In the genomic region with DNA sequence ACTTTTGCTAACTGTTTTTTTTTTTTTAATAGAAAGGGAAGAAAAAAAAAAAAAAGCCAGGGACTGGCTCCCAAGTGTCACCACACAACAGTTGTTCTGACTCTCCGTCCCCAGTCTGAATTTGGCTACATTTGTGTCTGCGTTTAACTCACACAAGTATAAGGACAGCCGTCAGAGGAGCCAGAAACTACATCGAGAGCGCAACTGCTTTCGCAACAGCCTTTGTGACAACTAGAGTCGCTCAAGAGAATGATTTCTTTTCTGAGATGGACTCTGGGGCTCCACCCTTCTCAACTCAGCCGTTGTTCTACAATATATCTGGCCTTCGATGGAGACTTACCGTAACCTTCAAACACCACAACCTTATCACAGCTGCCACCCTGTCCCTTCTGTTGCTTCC, we compare ENCODE assay signal across 16 mouse cellular contexts.
DNase-seq lines count a peak whose midpoint lies in the region; ATAC-seq lines count a peak whose summit lies in the region.
"Had no signal": no experiment of that assay in that cellular context is flagged by ENCODE, and none has a peak within 500 bp of the region (broad histone marks: within the 10 kb centered on the region; RNA-seq: fewer than 3 reads in every experiment).

No protein-coding gene starts in this region.

- no peak for ATAC-seq in embryonic facial prominence, embryonic 14.5 days (ENCODE audit: low read depth)
- ATAC-seq in liver, embryonic 16.5 days (ENCODE audit: low read depth): no peak
- no peak for ATAC-seq in stomach, embryonic 16.5 days (ENCODE audit: insufficient read depth, low FRiP score)
- ATAC-seq: inflammation-experienced regulatory T-cells, adult 6 months had no signal

- WGBS in embryonic facial prominence, embryonic 14.5 days: 83% methylated on average over 10 of the region's 10 CpGs
- 85% methylated on average over 10 of the region's 10 CpGs for WGBS in embryonic facial prominence, embryonic 10.5 days
- WGBS in liver, embryonic 16.5 days (ENCODE audit: insufficient replicate concordance): 23% methylated on average over 10 of the region's 10 CpGs
- 45% methylated on average over 10 of the region's 10 CpGs for WGBS in stomach, embryonic 16.5 days

- no peak overlapping the region for H3K9ac ChIP-seq in embryonic facial prominence, embryonic 14.5 days (ENCODE audit: low read depth, low read length)
- H3K9ac ChIP-seq in liver, embryonic 16.5 days (ENCODE audit: low read depth, low read length): no peak overlapping the region
- no peak overlapping the region for H3K9ac ChIP-seq in stomach, embryonic 16.5 days (ENCODE audit: low read length)

- no peaks in the 10 kb centered on the region for H3K36me3 ChIP-seq in embryonic facial prominence, embryonic 14.5 days (ENCODE audit: control insufficient read depth, insufficient read depth, low read length)
- no peaks in the 10 kb centered on the region for H3K36me3 ChIP-seq in embryonic facial prominence, embryonic 10.5 days (replicated peaks)
- no peaks in the 10 kb centered on the region for H3K36me3 ChIP-seq in liver, embryonic 16.5 days (ENCODE audit: control insufficient read depth, insufficient read depth)
- no peaks in the 10 kb centered on the region for H3K36me3 ChIP-seq in stomach, embryonic 16.5 days (ENCODE audit: control insufficient read depth, insufficient read depth, low read length)

- no peaks in the 10 kb centered on the region for H3K9me3 ChIP-seq in embryonic facial prominence, embryonic 14.5 days (ENCODE audit: control insufficient read depth, low read length)
- no peaks in the 10 kb centered on the region for H3K9me3 ChIP-seq in embryonic facial prominence, embryonic 10.5 days
- H3K9me3 ChIP-seq in liver, embryonic 16.5 days (replicated peaks; ENCODE audit: control insufficient read depth, low read length): no peaks in the 10 kb centered on the region
- H3K9me3 ChIP-seq in stomach, embryonic 16.5 days (replicated peaks; ENCODE audit: control insufficient read depth, low read length): no peaks in the 10 kb centered on the region
- H3K9me3 ChIP-seq: megakaryocyte, embryonic 14.5 days had no signal

- H3K4me1 ChIP-seq in embryonic facial prominence, embryonic 14.5 days (ENCODE audit: control insufficient read depth, insufficient read depth, low read length): peaks cover 10% of the 10 kb centered on the region
- H3K4me1 ChIP-seq in embryonic facial prominence, embryonic 10.5 days: peaks cover 24% of the 10 kb centered on the region
- peaks cover 10% of the 10 kb centered on the region for H3K4me1 ChIP-seq in liver, embryonic 16.5 days (ENCODE audit: control insufficient read depth, low read depth, low read length)
- peaks cover 14% of the 10 kb centered on the region for H3K4me1 ChIP-seq in stomach, embryonic 16.5 days (ENCODE audit: control insufficient read depth, insufficient read depth, low read length)

- no peak overlapping the region for H3K27ac ChIP-seq in embryonic facial prominence, embryonic 14.5 days (replicated peaks; ENCODE audit: low read depth, low read length)
- no peak overlapping the region for H3K27ac ChIP-seq in embryonic facial prominence, embryonic 10.5 days (replicated peaks)
- no peak overlapping the region for H3K27ac ChIP-seq in liver, embryonic 16.5 days (ENCODE audit: low read length)
- no peak overlapping the region for H3K27ac ChIP-seq in stomach, embryonic 16.5 days (ENCODE audit: low read length)

- DNase-seq in embryonic facial prominence, embryonic 14.5 days (ENCODE audit: low spot score): no peak
- DNase-seq in embryonic facial prominence, embryonic 10.5 days (ENCODE audit: low spot score): no peak
- peak; percentile 22 to 24 for DNase-seq in lung, adult 18-20 months
- DNase-seq in lung, postnatal 10 days: no peak
- DNase-seq in layer of hippocampus, postnatal 10 days (ENCODE audit: low spot score in 2 of 2): no peak
- no peak for DNase-seq in adrenal gland, postnatal 25 days
- DNase-seq: cerebellum, adult 8-10 months; gastrocnemius, postnatal 36 days; layer of hippocampus, adult 9-11 months; left cerebral cortex, postnatal 4 days; right cerebral cortex, adult 18-20 months had no signal

- H3K27me3 ChIP-seq in embryonic facial prominence, embryonic 14.5 days (replicated peaks; ENCODE audit: control insufficient read depth, insufficient read depth, low read length): no peaks in the 10 kb centered on the region
- no peaks in the 10 kb centered on the region for H3K27me3 ChIP-seq in embryonic facial prominence, embryonic 10.5 days (replicated peaks; ENCODE audit: low read depth, poor library complexity, severe bottlenecking)
- H3K27me3 ChIP-seq in liver, embryonic 16.5 days (ENCODE audit: control insufficient read depth, insufficient read depth, low read depth, low read length): no peaks in the 10 kb centered on the region
- H3K27me3 ChIP-seq in stomach, embryonic 16.5 days (ENCODE audit: control insufficient read depth, insufficient read depth, low read length): no peaks in the 10 kb centered on the region
- H3K27me3 ChIP-seq: Patski had no signal

- no peak overlapping the region for H3K4me3 ChIP-seq in embryonic facial prominence, embryonic 14.5 days (ENCODE audit: low read depth, low read length)
- no peak overlapping the region for H3K4me3 ChIP-seq in embryonic facial prominence, embryonic 10.5 days
- H3K4me3 ChIP-seq in liver, embryonic 16.5 days (ENCODE audit: low read depth, low read length): no peak overlapping the region
- no peak overlapping the region for H3K4me3 ChIP-seq in stomach, embryonic 16.5 days (replicated peaks; ENCODE audit: low read length)

- peak overlapping the region; percentile 59; the same call in 1 of the 2 replicates for H3K4me2 ChIP-seq in embryonic facial prominence, embryonic 14.5 days (ENCODE audit: low read depth, low read length)
- peak overlapping the region; percentile 58; the same call in 1 of the 2 replicates for H3K4me2 ChIP-seq in liver, embryonic 16.5 days (ENCODE audit: low read depth, low read length)
- peak overlapping the region; percentile 66; the same call in 1 of the 2 replicates for H3K4me2 ChIP-seq in stomach, embryonic 16.5 days (ENCODE audit: low read depth, low read length)

Comparison
In these comparisons a context has a peak if more than half of its experiments do, and no peak if none do; other contexts are left out.
1. DNase-seq: peak in lung, adult 18-20 months (2 of 2); none in embryonic facial prominence, embryonic 14.5 days (single experiment), embryonic facial prominence, embryonic 10.5 days (single experiment), lung, postnatal 10 days (single experiment), layer of hippocampus, postnatal 10 days (0 of 2) and adrenal gland, postnatal 25 days (single experiment).
2. Peak in every context shown above with its lines, with median percentiles within 50 percentile points of each other: H3K4me2 ChIP-seq.